Mouse (Mus musculus): Measurements from ENCODE around the gene Gm13889. TPM values are rescaled to one million over a fixed set of nuclear protein-coding genes. Genes with fewer than 3 reads are reported as not detected.

The Gm13889 gene
- total and polyA plus RNA-seq, 2 experiments from 2014 or later, result 9.0 to 41.6 TPM

DNA sequence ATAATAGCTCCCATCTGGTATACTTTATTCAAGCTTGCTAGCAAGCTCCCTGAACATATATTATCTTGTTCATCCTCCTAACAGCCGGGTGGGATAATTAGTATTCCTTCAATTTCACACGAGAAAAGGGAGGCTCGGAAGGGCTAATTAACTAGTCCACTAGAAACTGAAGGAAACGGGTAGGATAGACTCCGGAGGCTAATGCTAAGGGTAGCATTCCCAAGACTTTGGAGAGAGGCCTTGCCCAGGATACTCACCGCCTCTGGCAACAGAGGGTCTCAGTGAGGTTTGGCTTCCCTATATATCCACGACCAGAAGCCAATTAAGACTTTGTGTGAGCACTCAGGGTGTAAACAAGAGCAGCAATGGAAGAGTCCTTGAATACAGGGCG is 779 bp upstream of the Gm13889 start:
- H3K4me1 ChIP-seq (ENCODE audit: control insufficient read depth, insufficient read depth), result peaks cover 13% of the 10 kb centered on the region
- no peaks in the 10 kb centered on the region for H3K36me3 ChIP-seq (replicated peaks; ENCODE audit: control insufficient read depth, insufficient read depth, low read length)
- H3K9ac ChIP-seq (replicated peaks; ENCODE audit: low read depth, low read length), result no peak overlapping the region
- ATAC-seq (ENCODE audit: insufficient read depth, low read depth) (no peak), DNase-seq (ENCODE audit: low spot score) (no peak)
- peaks cover 31% of the 10 kb centered on the region for H3K27me3 ChIP-seq (ENCODE audit: control insufficient read depth, insufficient read depth, low read length)
- WGBS, result 76% methylated on average over 8 of the region's 8 CpGs
- no peak overlapping the region for H3K4me3 ChIP-seq (ENCODE audit: low read depth, low read length)
- 0 out of 2 replicates have a peak overlapping the region, but pooled peaks have one; percentile 95 for H3K4me2 ChIP-seq (ENCODE audit: low read depth, low read length)
- H3K9me3 ChIP-seq (replicated peaks; ENCODE audit: control insufficient read depth, low read length), result no peaks in the 10 kb centered on the region
- TF ChIP-seq EP300 (IDR thresholded peaks at IDR 0.05; ENCODE audit: low read depth), result no peak
- no peak for TF ChIP-seq CTCF (IDR thresholded peaks at IDR 0.05; ENCODE audit: low read depth)
- H3K27ac ChIP-seq (ENCODE audit: low read depth), result no peak overlapping the region

DNA sequence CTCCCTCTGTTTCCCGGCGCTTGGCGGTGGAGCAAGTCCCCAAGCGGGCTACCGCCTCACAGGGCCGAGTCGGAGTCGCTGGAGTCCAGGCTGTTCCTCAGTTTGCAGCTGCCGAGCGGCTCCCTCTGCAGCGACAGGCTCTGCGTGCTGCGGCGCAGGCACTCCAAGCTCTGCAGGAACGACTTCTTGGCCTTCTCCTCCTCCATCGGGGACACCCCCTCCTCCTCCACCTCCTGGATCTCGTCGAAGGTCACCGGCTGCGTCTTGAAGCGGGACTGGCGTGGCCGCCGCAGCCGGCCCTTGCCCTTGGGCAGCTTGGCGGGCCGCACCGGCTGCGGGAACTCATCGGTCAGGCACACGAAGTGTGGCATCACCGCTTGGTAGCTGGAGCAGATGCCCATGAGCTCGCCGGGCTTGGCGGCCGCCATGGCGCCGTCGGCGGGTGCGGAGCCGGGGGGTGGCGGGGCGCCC is 635 bp downstream of the Gm13889 start:
- Histone ChIP-seq H3K4me1 (ENCODE audit: control insufficient read depth, insufficient read depth) (peaks cover 13% of the 10 kb centered on the region), H3K4me3 (ENCODE audit: low read depth, low read length) (peak overlapping the region; percentile 71), H3K9ac (replicated peaks; ENCODE audit: low read depth, low read length) (peak overlapping the region; percentile 74), H3K9me3 (replicated peaks; ENCODE audit: control insufficient read depth, low read length) (no peaks in the 10 kb centered on the region), H3K27ac (ENCODE audit: low read depth) (peak overlapping the region; percentile 52), H3K27me3 (ENCODE audit: control insufficient read depth, insufficient read depth, low read length) (peaks cover 31% of the 10 kb centered on the region), H3K36me3 (replicated peaks; ENCODE audit: control insufficient read depth, insufficient read depth, low read length) (no peaks in the 10 kb centered on the region), H3K4me2 (ENCODE audit: low read depth, low read length) (peak overlapping the region; percentile 95)
- ATAC-seq (ENCODE audit: insufficient read depth, low read depth) (peak; percentile 47), DNase-seq (ENCODE audit: low spot score) (peak; percentile 46)
- WGBS, result 0% methylated on average over 30 of the region's 44 CpGs
- TF ChIP-seq EP300 (IDR thresholded peaks at IDR 0.05; ENCODE audit: low read depth) (no peak), CTCF (IDR thresholded peaks at IDR 0.05; ENCODE audit: low read depth) (no peak)

DNA sequence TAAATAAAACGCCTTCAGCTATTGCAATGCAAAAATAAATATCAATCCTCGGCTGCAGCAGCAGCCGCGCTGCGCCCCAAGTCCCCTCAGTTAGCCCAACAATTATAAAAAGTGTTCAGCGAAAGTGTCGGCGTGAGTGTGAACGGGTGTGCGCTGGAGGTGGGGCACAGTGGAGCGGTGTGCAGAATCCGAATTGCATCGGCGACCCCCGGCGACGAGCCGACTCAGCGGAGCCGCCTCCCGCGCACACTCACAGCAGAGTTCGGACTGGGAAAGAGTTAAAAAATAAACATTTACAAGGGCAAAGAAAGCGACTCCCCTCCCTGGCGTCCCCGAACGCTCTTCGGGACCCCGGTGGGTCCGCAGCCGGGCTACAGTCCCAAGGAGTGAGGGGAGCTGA is 1.1 kb downstream of the Gm13889 start:
- Histone ChIP-seq H3K27me3 (ENCODE audit: control insufficient read depth, insufficient read depth, low read length) (peaks cover 31% of the 10 kb centered on the region), H3K9me3 (replicated peaks; ENCODE audit: control insufficient read depth, low read length) (no peaks in the 10 kb centered on the region), H3K27ac (ENCODE audit: low read depth) (peak overlapping the region; percentile 52; the same call in 1 of the 2 replicates), H3K4me3 (ENCODE audit: low read depth, low read length) (peak overlapping the region; percentile 71), H3K9ac (replicated peaks; ENCODE audit: low read depth, low read length) (peak overlapping the region; percentile 74), H3K4me1 (ENCODE audit: control insufficient read depth, insufficient read depth) (peaks cover 13% of the 10 kb centered on the region), H3K36me3 (replicated peaks; ENCODE audit: control insufficient read depth, insufficient read depth, low read length) (no peaks in the 10 kb centered on the region), H3K4me2 (ENCODE audit: low read depth, low read length) (peak overlapping the region; percentile 95)
- TF ChIP-seq CTCF (IDR thresholded peaks at IDR 0.05; ENCODE audit: low read depth) (no peak), EP300 (IDR thresholded peaks at IDR 0.05; ENCODE audit: low read depth) (no peak)
- under 1% methylated on average over 31 of the region's 31 CpGs for WGBS
- DNase-seq (ENCODE audit: low spot score) (no peak), ATAC-seq (ENCODE audit: insufficient read depth, low read depth) (no peak)

DNA sequence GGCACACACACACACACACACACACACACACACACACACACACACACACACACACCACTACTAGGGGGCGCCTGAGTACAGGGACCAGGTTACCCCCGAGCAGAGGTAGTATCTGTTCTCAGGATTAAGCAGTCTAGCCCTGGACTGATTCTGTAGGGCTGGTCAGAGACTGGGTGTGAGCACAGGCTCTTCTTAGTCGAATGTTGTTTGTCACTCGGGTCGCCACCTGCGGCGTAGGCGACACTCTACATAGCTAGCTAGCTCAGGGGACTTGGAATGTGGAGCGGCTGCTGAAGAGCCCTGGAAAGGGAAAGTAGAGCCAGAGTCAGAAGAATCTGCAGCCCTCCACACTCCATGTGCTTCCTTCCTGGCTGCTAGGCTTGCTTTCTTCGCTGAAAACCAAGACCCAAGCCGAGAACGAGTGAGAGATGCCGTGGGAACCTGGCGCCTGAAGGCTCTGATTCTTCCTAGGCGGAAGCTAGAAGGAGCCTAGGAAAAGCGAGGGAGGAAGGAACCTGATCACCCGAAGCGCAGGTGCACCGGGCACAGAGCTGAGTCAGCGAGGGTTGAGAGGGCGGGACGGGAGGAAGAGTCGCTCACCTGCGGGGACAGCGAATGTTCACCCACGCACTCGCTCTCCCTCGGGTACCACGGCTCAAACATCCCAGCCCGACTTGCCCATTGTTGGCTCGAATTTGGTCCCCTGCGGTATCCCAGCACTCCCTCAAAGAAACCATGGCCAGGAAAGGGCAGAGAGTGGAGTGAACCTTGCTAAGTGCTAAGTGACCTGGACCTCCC is 2.0 kb downstream of the Gm13889 start:
- Histone ChIP-seq H3K27ac (ENCODE audit: low read depth) (no peak overlapping the region), H3K4me2 (ENCODE audit: low read depth, low read length) (peak overlapping the region; percentile 95), H3K36me3 (replicated peaks; ENCODE audit: control insufficient read depth, insufficient read depth, low read length) (no peaks in the 10 kb centered on the region), H3K4me1 (ENCODE audit: control insufficient read depth, insufficient read depth) (peaks cover 13% of the 10 kb centered on the region), H3K9ac (replicated peaks; ENCODE audit: low read depth, low read length) (peak overlapping the region; percentile 74), H3K27me3 (ENCODE audit: control insufficient read depth, insufficient read depth, low read length) (peaks cover 31% of the 10 kb centered on the region), H3K4me3 (ENCODE audit: low read depth, low read length) (peak overlapping the region; percentile 71), H3K9me3 (replicated peaks; ENCODE audit: control insufficient read depth, low read length) (no peaks in the 10 kb centered on the region)
- under 1% methylated on average over 32 of the region's 32 CpGs for WGBS
- DNase-seq (ENCODE audit: low spot score) (no peak), ATAC-seq (ENCODE audit: insufficient read depth, low read depth) (no peak)
- TF ChIP-seq CTCF (IDR thresholded peaks at IDR 0.05; ENCODE audit: low read depth) (no peak), EP300 (IDR thresholded peaks at IDR 0.05; ENCODE audit: low read depth) (no peak)

DNA sequence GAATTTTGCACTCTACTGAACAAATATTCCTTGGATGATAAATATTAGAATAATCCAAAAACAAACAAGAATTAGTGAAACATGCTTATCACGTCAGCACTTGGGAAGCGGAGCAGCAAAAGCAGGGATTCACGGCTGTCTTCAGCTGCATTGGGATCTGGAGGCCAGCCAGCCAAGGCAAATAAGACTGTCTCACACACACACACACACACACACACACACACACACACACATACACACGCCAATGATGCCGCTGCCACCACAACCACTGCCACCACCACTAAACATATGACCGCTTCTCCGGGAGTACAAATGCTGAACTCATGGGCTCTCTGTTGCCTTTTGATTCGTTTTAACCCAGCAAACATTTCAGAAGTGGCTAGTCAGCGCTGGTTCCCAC is 3.3 kb downstream of the Gm13889 start:
- H3K4me1 ChIP-seq (ENCODE audit: control insufficient read depth, insufficient read depth), result peaks cover 13% of the 10 kb centered on the region
- ATAC-seq (ENCODE audit: insufficient read depth, low read depth) (no peak), DNase-seq (ENCODE audit: low spot score) (no peak)
- H3K9me3 ChIP-seq (replicated peaks; ENCODE audit: control insufficient read depth, low read length), result peaks cover 6% of the 10 kb centered on the region; the same call in 1 of the 2 replicates
- H3K4me3 ChIP-seq (ENCODE audit: low read depth, low read length), result no peak overlapping the region
- H3K4me2 ChIP-seq (ENCODE audit: low read depth, low read length), result no peak overlapping the region
- H3K36me3 ChIP-seq (replicated peaks; ENCODE audit: control insufficient read depth, insufficient read depth, low read length), result no peaks in the 10 kb centered on the region
- TF ChIP-seq EP300 (IDR thresholded peaks at IDR 0.05; ENCODE audit: low read depth), result no peak
- no peak for TF ChIP-seq CTCF (IDR thresholded peaks at IDR 0.05; ENCODE audit: low read depth)
- H3K27me3 ChIP-seq (ENCODE audit: control insufficient read depth, insufficient read depth, low read length), result peaks cover 31% of the 10 kb centered on the region
- H3K9ac ChIP-seq (replicated peaks; ENCODE audit: low read depth, low read length), result no peak overlapping the region
- H3K27ac ChIP-seq (ENCODE audit: low read depth), result no peak overlapping the region
- 84% methylated on average over 9 of the region's 9 CpGs for WGBS

All from heart, postnatal 0 days (tissue).